Mouse (Mus musculus) spleen, adult 2 months (tissue): Measurements from ENCODE around the gene Milr1.

Source experiments
- CTCF ChIP-seq: fragments of 200-500 bp; IDR thresholded peaks from 2 replicates; pipeline ENCODE4 v1.5.1; 2011; ENCODE audit warnings: mild to moderate bottlenecking, inconsistent platforms; ENCODE audit not compliant: insufficient read depth, insufficient read length, insufficient replicate concordance; ENCODE audit errors: extremely low read depth
- POLR2A ChIP-seq: fragments of 200-500 bp; IDR thresholded peaks from 2 replicates; pipeline ENCODE4 v1.6.1; 2011; ENCODE audit warnings: low read depth, low read length, inconsistent platforms

- TF ChIP-seq CTCF: no peak
- TF ChIP-seq POLR2A: no peak
Observed at GRCm38 (mm10) chr11:106817808-106818207, 66.8 kb downstream of the Milr1 start.
